Mouse (Mus musculus): ENCODE measurements around the gene Tpd52l1. TPM values are rescaled to one million over a fixed set of nuclear protein-coding genes. Genes with fewer than 3 reads are reported as not detected.
A peak's percentile ranks its signal among the peaks of the same experiment; 100 is the strongest.

Tpd52l1 gene
- 13.7 and 18.0 TPM in 2 replicates for polyA plus RNA-seq (2012; rRNA removed)

GRCm38 (mm10) chr10:31445291-31446124, at the start of gene Tpd52l1:
TSS of gene Tpd52l1 (minus strand) at chr10:31445958.
- TF ChIP-seq POLR2A (IDR thresholded peaks at IDR 0.05; ENCODE audit: borderline replicate concordance, extremely low read depth, insufficient read depth, insufficient read length, poor library complexity, severe bottlenecking): no peak
- TF ChIP-seq CTCF (IDR thresholded peaks at IDR 0.05; ENCODE audit: borderline replicate concordance, extremely low read depth, insufficient read depth, insufficient read length): peak; percentile 95
- DNase-seq (ENCODE audit: low read depth): peak; percentile 94

DNA sequence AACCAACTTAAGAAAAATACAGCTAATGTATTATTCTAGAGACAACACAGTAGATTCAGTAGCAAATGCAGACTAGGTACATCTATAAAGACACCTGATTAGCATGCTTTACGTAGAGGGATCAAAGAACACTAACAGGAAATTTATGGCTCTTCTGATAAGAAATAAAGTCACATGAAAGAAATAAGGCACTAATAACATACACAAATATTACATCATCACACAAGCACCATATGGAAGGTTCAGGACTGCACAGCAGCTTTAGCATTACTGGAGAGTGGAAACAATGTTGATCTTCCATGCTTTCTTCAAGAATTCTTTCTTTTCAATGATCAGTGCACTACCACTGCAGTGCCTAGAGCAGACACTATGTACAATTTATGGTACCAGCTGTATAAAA, 48.5 kb upstream of the Tpd52l1 start:
- no peak for DNase-seq (ENCODE audit: low read depth)
- TF ChIP-seq CTCF (IDR thresholded peaks at IDR 0.05; ENCODE audit: borderline replicate concordance, extremely low read depth, insufficient read depth, insufficient read length) (no peak), POLR2A (IDR thresholded peaks at IDR 0.05; ENCODE audit: borderline replicate concordance, extremely low read depth, insufficient read depth, insufficient read length, poor library complexity, severe bottlenecking) (no peak)

- no peak for DNase-seq (ENCODE audit: low read depth)
- TF ChIP-seq POLR2A (IDR thresholded peaks at IDR 0.05; ENCODE audit: borderline replicate concordance, extremely low read depth, insufficient read depth, insufficient read length, poor library complexity, severe bottlenecking) (no peak), CTCF (IDR thresholded peaks at IDR 0.05; ENCODE audit: borderline replicate concordance, extremely low read depth, insufficient read depth, insufficient read length) (no peak)
These were observed 21.5 kb upstream of the Tpd52l1 start for GRCm38 (mm10) chr10:31467043-31467898.

GRCm38 (mm10) chr10:31465840-31466541, 20.2 kb upstream of the Tpd52l1 start:
- TF ChIP-seq CTCF (IDR thresholded peaks at IDR 0.05; ENCODE audit: borderline replicate concordance, extremely low read depth, insufficient read depth, insufficient read length) (no peak), POLR2A (IDR thresholded peaks at IDR 0.05; ENCODE audit: borderline replicate concordance, extremely low read depth, insufficient read depth, insufficient read length, poor library complexity, severe bottlenecking) (no peak)
- DNase-seq (ENCODE audit: low read depth): peak; percentile 78

DNA sequence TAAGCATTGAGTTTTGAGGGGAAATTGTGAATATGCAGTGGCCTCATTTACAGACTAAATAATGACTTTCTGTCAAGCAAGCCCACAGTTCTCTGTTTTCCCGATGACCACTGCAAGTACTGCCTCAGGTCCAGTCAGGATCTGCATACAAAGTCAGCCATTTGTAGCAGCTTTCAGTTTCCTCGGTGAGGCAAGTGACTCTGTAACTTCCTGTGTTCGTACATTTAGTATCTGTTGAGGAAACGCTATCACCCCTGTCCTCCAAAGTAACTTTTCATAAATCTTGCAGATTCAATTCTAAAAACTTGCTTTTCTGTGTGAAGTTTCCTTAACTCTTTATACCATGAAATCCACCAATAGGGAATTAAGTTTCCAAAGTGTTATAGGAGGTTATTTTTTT, 19.7 kb upstream of the Tpd52l1 start:
- no peak for DNase-seq (ENCODE audit: low read depth)

GRCm38 (mm10) chr10:31463044-31463443, 17.3 kb upstream of the Tpd52l1 start:
- no peak for TF ChIP-seq CTCF (IDR thresholded peaks at IDR 0.05; ENCODE audit: borderline replicate concordance, extremely low read depth, insufficient read depth, insufficient read length)
- TF ChIP-seq POLR2A (IDR thresholded peaks at IDR 0.05; ENCODE audit: borderline replicate concordance, extremely low read depth, insufficient read depth, insufficient read length, poor library complexity, severe bottlenecking): no peak
- no peak for DNase-seq (ENCODE audit: low read depth)

More for the DNA sequence above, 19.7 kb upstream of the Tpd52l1 start:
- TF ChIP-seq POLR2A (IDR thresholded peaks at IDR 0.05; ENCODE audit: borderline replicate concordance, extremely low read depth, insufficient read depth, insufficient read length, poor library complexity, severe bottlenecking) (no peak), CTCF (IDR thresholded peaks at IDR 0.05; ENCODE audit: borderline replicate concordance, extremely low read depth, insufficient read depth, insufficient read length) (no peak)

- DNase-seq (ENCODE audit: low read depth): no peak
- no peak for TF ChIP-seq POLR2A (IDR thresholded peaks at IDR 0.05; ENCODE audit: borderline replicate concordance, extremely low read depth, insufficient read depth, insufficient read length, poor library complexity, severe bottlenecking)
- no peak for TF ChIP-seq CTCF (IDR thresholded peaks at IDR 0.05; ENCODE audit: borderline replicate concordance, extremely low read depth, insufficient read depth, insufficient read length)
These were observed 11.0 kb upstream of the Tpd52l1 start for GRCm38 (mm10) chr10:31456806-31457205.

DNA sequence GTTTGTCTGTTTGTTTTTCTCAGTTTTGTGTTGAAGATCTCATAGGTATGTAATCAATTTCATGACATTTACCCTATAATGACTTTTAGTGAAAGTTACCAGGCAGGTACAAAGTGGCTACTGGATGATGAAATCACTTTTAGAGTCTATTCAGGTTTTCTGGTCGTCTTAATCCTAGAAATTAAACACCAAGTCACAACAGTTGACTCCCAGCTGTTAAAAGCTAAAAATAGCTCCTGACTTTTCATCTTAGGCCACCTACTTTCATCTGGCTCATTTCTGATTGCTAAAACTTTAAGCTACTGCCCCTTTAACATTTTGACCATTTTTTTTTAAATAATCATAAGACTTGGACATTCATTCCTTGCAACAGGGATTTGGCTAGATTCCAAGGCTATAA, 1.3 kb upstream of the Tpd52l1 start:
- TF ChIP-seq CTCF (IDR thresholded peaks at IDR 0.05; ENCODE audit: borderline replicate concordance, extremely low read depth, insufficient read depth, insufficient read length) (no peak), POLR2A (IDR thresholded peaks at IDR 0.05; ENCODE audit: borderline replicate concordance, extremely low read depth, insufficient read depth, insufficient read length, poor library complexity, severe bottlenecking) (no peak)
- DNase-seq (ENCODE audit: low read depth): no peak

DNA sequence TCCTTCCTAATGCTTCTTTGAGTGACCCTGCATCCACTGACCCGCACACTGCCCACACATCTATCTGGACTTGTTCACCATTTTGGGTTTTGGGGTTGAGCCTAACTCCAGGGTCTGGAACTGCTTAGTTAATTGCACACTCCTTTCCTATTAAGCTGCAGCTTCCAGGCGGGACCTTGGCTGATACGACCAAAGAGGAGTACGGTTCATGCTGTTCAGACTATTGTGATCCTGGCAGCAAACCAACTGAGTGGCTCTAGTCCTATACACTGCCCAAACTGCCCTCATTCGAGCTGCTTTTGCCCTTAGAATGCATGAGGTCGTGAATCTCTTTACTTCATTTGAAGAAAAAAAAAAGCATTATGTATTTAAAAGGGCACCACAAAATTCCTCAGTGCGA, 1.6 kb downstream of the Tpd52l1 start:
- DNase-seq (ENCODE audit: low read depth): peak; percentile 37
- TF ChIP-seq POLR2A (IDR thresholded peaks at IDR 0.05; ENCODE audit: borderline replicate concordance, extremely low read depth, insufficient read depth, insufficient read length, poor library complexity, severe bottlenecking): no peak
- no peak for TF ChIP-seq CTCF (IDR thresholded peaks at IDR 0.05; ENCODE audit: borderline replicate concordance, extremely low read depth, insufficient read depth, insufficient read length)

- DNase-seq (ENCODE audit: low read depth): no peak
- no peak for TF ChIP-seq CTCF (IDR thresholded peaks at IDR 0.05; ENCODE audit: borderline replicate concordance, extremely low read depth, insufficient read depth, insufficient read length)
- no peak for TF ChIP-seq POLR2A (IDR thresholded peaks at IDR 0.05; ENCODE audit: borderline replicate concordance, extremely low read depth, insufficient read depth, insufficient read length, poor library complexity, severe bottlenecking)
These were observed 4.3 kb downstream of the Tpd52l1 start for GRCm38 (mm10) chr10:31441491-31441890.

GRCm38 (mm10) chr10:31436047-31436446, 9.7 kb downstream of the Tpd52l1 start:
- TF ChIP-seq CTCF (IDR thresholded peaks at IDR 0.05; ENCODE audit: borderline replicate concordance, extremely low read depth, insufficient read depth, insufficient read length) (no peak), POLR2A (IDR thresholded peaks at IDR 0.05; ENCODE audit: borderline replicate concordance, extremely low read depth, insufficient read depth, insufficient read length, poor library complexity, severe bottlenecking) (no peak)
- no peak for DNase-seq (ENCODE audit: low read depth)

All from brain, embryonic 14.5 days (tissue).